Mouse (Mus musculus) CD4-positive, CD25-positive, alpha-beta regulatory T cell, adult 2 months (primary cell): ENCODE measurements around the gene Idh1.

Experiments
- DNase-seq: peaks from one replicate; pipeline ENCODE4 v3.0.0-alpha.2; 2012; ENCODE audit warnings: low read depth, low spot score

The Idh1 gene

GRCm38 (mm10) chr1:65176912-65177311 is 9.4 kb downstream of the Idh1 start:
- DNase-seq = no peak

- DNase-seq = no peak
Observed at GRCm38 (mm10) chr1:65176171-65176570, 10.1 kb downstream of the Idh1 start.

- DNase-seq = no peak
Observed at GRCm38 (mm10) chr1:65173716-65174115, 12.6 kb downstream of the Idh1 start.

- no peak for DNase-seq
Observed at GRCm38 (mm10) chr1:65171579-65171978, 14.7 kb downstream of the Idh1 start.

GRCm38 (mm10) chr1:65169947-65170346 is 16.4 kb downstream of the Idh1 start:
- no peak for DNase-seq

- DNase-seq = no peak
Observed at GRCm38 (mm10) chr1:65169536-65169935, 16.8 kb downstream of the Idh1 start.

GRCm38 (mm10) chr1:65167496-65167895 is 18.8 kb downstream of the Idh1 start:
- no peak for DNase-seq

GRCm38 (mm10) chr1:65162210-65162609 is 24.1 kb downstream of the Idh1 start:
- DNase-seq = no peak

GRCm38 (mm10) chr1:65156111-65156510 is 30.2 kb downstream of the Idh1 start:
- DNase-seq = no peak

- DNase-seq = no peak
Observed at GRCm38 (mm10) chr1:65154814-65155213, 31.5 kb downstream of the Idh1 start.

GRCm38 (mm10) chr1:65147971-65148370 is 38.3 kb downstream of the Idh1 start:
- DNase-seq = no peak

GRCm38 (mm10) chr1:65147326-65147725 is 39.0 kb downstream of the Idh1 start:
- DNase-seq = no peak

- no peak for DNase-seq
Observed at GRCm38 (mm10) chr1:65146601-65147000, 39.7 kb downstream of the Idh1 start.

GRCm38 (mm10) chr1:65144783-65145182 is 41.5 kb downstream of the Idh1 start:
- no peak for DNase-seq

- no peak for DNase-seq
Observed at GRCm38 (mm10) chr1:65137560-65137959, 48.7 kb downstream of the Idh1 start.

GRCm38 (mm10) chr1:65132833-65133232 is 53.5 kb downstream of the Idh1 start:
- DNase-seq = no peak

GRCm38 (mm10) chr1:65131671-65132070 is 54.6 kb downstream of the Idh1 start:
- DNase-seq = no peak

- no peak for DNase-seq
Observed at GRCm38 (mm10) chr1:65130226-65130625, 56.1 kb downstream of the Idh1 start.

- DNase-seq = no peak
Observed at GRCm38 (mm10) chr1:65129634-65130180, 56.6 kb downstream of the Idh1 start.

- no peak for DNase-seq
Observed at GRCm38 (mm10) chr1:65122574-65123372, 63.5 kb downstream of the Idh1 start, which contains the start of gene D630023F18Rik. TSS of gene D630023F18Rik (minus strand) at chr1:65123214.

- no peak for DNase-seq
Observed at GRCm38 (mm10) chr1:65119438-65119837, 66.9 kb downstream of the Idh1 start, which contains the start of gene Gm28845. TSS of gene Gm28845 (minus strand) at chr1:65119558.

GRCm38 (mm10) chr1:65118150-65118913 is 68.0 kb downstream of the Idh1 start:
- no peak for DNase-seq
